ENCODE assay signal across 15 mouse cellular contexts in genomic region chr11:106389611-106390010, GRCm38 (mm10). TPM values are rescaled to one million over a fixed set of nuclear protein-coding genes. Genes with fewer than 3 reads are reported as not detected.
A peak's percentile ranks its signal among the peaks of the same experiment; 100 is the strongest.
DNase-seq lines count a peak whose midpoint lies in the region; ATAC-seq lines count a peak whose summit lies in the region.
"Had no signal": no experiment of that assay in that cellular context is flagged by ENCODE, and none has a peak within 500 bp of the region (broad histone marks: within the 10 kb centered on the region; RNA-seq: fewer than 3 reads in every experiment).

No protein-coding gene starts in this region.

- DNase-seq in hindbrain, embryonic 14.5 days (ENCODE audit: low spot score), result no peak
- DNase-seq in embryonic facial prominence, embryonic 11.5 days (ENCODE audit: low spot score), result peak; percentile 25
- peak; percentile 48 for DNase-seq in kidney, postnatal 10 days
- DNase-seq in lung, postnatal 25 days (ENCODE audit: low spot score), result peak; percentile 36
- no peak for DNase-seq in neural tube, embryonic 10.5 days (ENCODE audit: extremely low spot score, low spot score)
- DNase-seq: adrenal gland, adult 2 months; layer of hippocampus, postnatal 36 days had no signal

- WGBS in hindbrain, embryonic 13.5 days, result 43% methylated on average over 3 of the region's 3 CpGs
- 41% methylated on average over 3 of the region's 3 CpGs for WGBS in hindbrain, embryonic 14.5 days
- WGBS in embryonic facial prominence, embryonic 11.5 days, result 33% methylated on average over 3 of the region's 3 CpGs

- 0 out of 2 replicates have a peak, but pooled peaks cover 4% of the 10 kb centered on the region for H3K36me3 ChIP-seq in hindbrain, embryonic 13.5 days
- peaks cover 8% of the 10 kb centered on the region; the same call in 1 of the 2 replicates for H3K36me3 ChIP-seq in hindbrain, embryonic 14.5 days (replicated peaks; ENCODE audit: control insufficient read depth, insufficient read depth)
- H3K36me3 ChIP-seq in embryonic facial prominence, embryonic 11.5 days (replicated peaks; ENCODE audit: control insufficient read depth, insufficient read depth, low read depth, low read length), result no peaks in the 10 kb centered on the region

- no peak for ATAC-seq in hindbrain, embryonic 13.5 days (ENCODE audit: low FRiP score)
- ATAC-seq in hindbrain, embryonic 14.5 days (ENCODE audit: low FRiP score), result no peak
- no peak for ATAC-seq in embryonic facial prominence, embryonic 11.5 days (replicated peaks; ENCODE audit: insufficient number of reproducible peaks, low FRiP score, low TSS enrichment, low read depth)
- ATAC-seq in erythroid progenitor cell, adult 5-6 weeks (replicated peaks; ENCODE audit: low FRiP score, poor library complexity, severe bottlenecking), result no peak
- ATAC-seq: CD4-positive, CD25-positive, alpha-beta regulatory T cell, adult 4 months had no signal

- no peaks in the 10 kb centered on the region for H3K27me3 ChIP-seq in hindbrain, embryonic 13.5 days
- H3K27me3 ChIP-seq in hindbrain, embryonic 14.5 days (ENCODE audit: control insufficient read depth, insufficient read depth, low read length), result no peaks in the 10 kb centered on the region
- H3K27me3 ChIP-seq in embryonic facial prominence, embryonic 11.5 days (ENCODE audit: control insufficient read depth, insufficient read depth, low read length), result no peaks in the 10 kb centered on the region
- H3K27me3 ChIP-seq: megakaryocyte, embryonic 14.5 days; neural tube, embryonic 13.5 days had no signal

- no peak overlapping the region for H3K4me3 ChIP-seq in hindbrain, embryonic 13.5 days
- H3K4me3 ChIP-seq in hindbrain, embryonic 14.5 days (replicated peaks; ENCODE audit: low read length), result no peak overlapping the region
- no peak overlapping the region for H3K4me3 ChIP-seq in embryonic facial prominence, embryonic 11.5 days (ENCODE audit: low read depth, low read length)
- H3K4me3 ChIP-seq: megakaryocyte, embryonic 14.5 days; neural tube, embryonic 13.5 days had no signal

- H3K9ac ChIP-seq in hindbrain, embryonic 13.5 days, result peak overlapping the region; percentile 3; the same call in 1 of the 2 replicates
- H3K9ac ChIP-seq in hindbrain, embryonic 14.5 days, result no peak overlapping the region
- no peak overlapping the region for H3K9ac ChIP-seq in embryonic facial prominence, embryonic 11.5 days (replicated peaks; ENCODE audit: low read length)
- H3K9ac ChIP-seq: neural tube, embryonic 13.5 days had no signal

- no peaks in the 10 kb centered on the region for H3K4me1 ChIP-seq in hindbrain, embryonic 13.5 days (replicated peaks)
- H3K4me1 ChIP-seq in hindbrain, embryonic 14.5 days (replicated peaks; ENCODE audit: control insufficient read depth, insufficient read depth, low read length), result no peaks in the 10 kb centered on the region
- H3K4me1 ChIP-seq in embryonic facial prominence, embryonic 11.5 days (ENCODE audit: control insufficient read depth, insufficient read depth, low read length), result no peaks in the 10 kb centered on the region
- H3K4me1 ChIP-seq: neural tube, embryonic 13.5 days had no signal

- no peaks in the 10 kb centered on the region for H3K9me3 ChIP-seq in hindbrain, embryonic 13.5 days
- no peaks in the 10 kb centered on the region for H3K9me3 ChIP-seq in hindbrain, embryonic 14.5 days (ENCODE audit: control insufficient read depth, low read length)
- H3K9me3 ChIP-seq in embryonic facial prominence, embryonic 11.5 days (replicated peaks; ENCODE audit: control insufficient read depth, low read length), result no peaks in the 10 kb centered on the region
- H3K9me3 ChIP-seq: megakaryocyte, embryonic 14.5 days; neural tube, embryonic 13.5 days had no signal

- no peak overlapping the region for H3K4me2 ChIP-seq in hindbrain, embryonic 13.5 days
- H3K4me2 ChIP-seq in hindbrain, embryonic 14.5 days (replicated peaks), result no peak overlapping the region
- no peak overlapping the region for H3K4me2 ChIP-seq in embryonic facial prominence, embryonic 11.5 days (ENCODE audit: low read depth, low read length)
- H3K4me2 ChIP-seq: heart, embryonic 11.5 days; neural tube, embryonic 13.5 days had no signal

- no peak overlapping the region; the same call in 1 of the 2 replicates for H3K27ac ChIP-seq in hindbrain, embryonic 13.5 days
- H3K27ac ChIP-seq in hindbrain, embryonic 14.5 days, result no peak overlapping the region
- H3K27ac ChIP-seq in embryonic facial prominence, embryonic 11.5 days (replicated peaks; ENCODE audit: low read depth, low read length), result no peak overlapping the region
- H3K27ac ChIP-seq: neural tube, embryonic 13.5 days had no signal

RNA-seq across cellular contexts. Expression of gene Icam2, which starts 1.7 kb away (rescaled TPM):
- 12.8 and 13.8 TPM in 2 replicates for polyA plus RNA-seq in hindbrain, embryonic 13.5 days (2015; fragmentation: Nextera tagmentation; extraction: Ambion mirVana)
- polyA plus RNA-seq in hindbrain, embryonic 14.5 days (2014; fragmentation: Nextera tagmentation; extraction: Ambion mirVana), result 13.6 and 18.6 TPM in 2 replicates
- polyA plus RNA-seq in embryonic facial prominence, embryonic 11.5 days (2014; fragmentation: Nextera tagmentation; extraction: Ambion mirVana), result 23.7 and 28.7 TPM in 2 replicates
- 23.9 TPM in 1 of 2 replicates, not detected in the other for total RNA-seq in erythroid progenitor cell, adult 5-6 weeks (2015; ENCODE audit: low replicate concordance)
- total RNA-seq in erythroid progenitor cell, adult 5-6 weeks (2017; ENCODE audit: low replicate concordance), result 9.5 and 15.1 TPM in 2 replicates

RNA-seq across cellular contexts. Expression of gene Prr29, which starts 24.3 kb away (rescaled TPM):
- not detected in 2 replicates for polyA plus RNA-seq in hindbrain, embryonic 13.5 days (2015; fragmentation: Nextera tagmentation; extraction: Ambion mirVana)
- polyA plus RNA-seq in hindbrain, embryonic 14.5 days (2014; fragmentation: Nextera tagmentation; extraction: Ambion mirVana), result not detected in 2 replicates
- polyA plus RNA-seq in embryonic facial prominence, embryonic 11.5 days (2014; fragmentation: Nextera tagmentation; extraction: Ambion mirVana), result not detected in 2 replicates
- total RNA-seq in erythroid progenitor cell, adult 5-6 weeks (2015; ENCODE audit: low replicate concordance), result not detected in 2 replicates
- not detected in 2 replicates for total RNA-seq in erythroid progenitor cell, adult 5-6 weeks (2017; ENCODE audit: low replicate concordance)
- total RNA-seq: adrenal gland, adult 2 months; common myeloid progenitor, adult 5-6 weeks; layer of hippocampus, postnatal 36 days; liver, adult 2 months had no signal
- polyA plus RNA-seq: adrenal gland, adult 2 months; neural tube, embryonic 13.5 days had no signal

RNA-seq across cellular contexts. Expression of gene Scn4a, which starts 36.5 kb away (rescaled TPM):
- polyA plus RNA-seq in hindbrain, embryonic 13.5 days (2015; fragmentation: Nextera tagmentation; extraction: Ambion mirVana), result 0.03 TPM in 1 of 2 replicates, not detected in the other
- not detected in 2 replicates for polyA plus RNA-seq in hindbrain, embryonic 14.5 days (2014; fragmentation: Nextera tagmentation; extraction: Ambion mirVana)
- polyA plus RNA-seq in embryonic facial prominence, embryonic 11.5 days (2014; fragmentation: Nextera tagmentation; extraction: Ambion mirVana), result 0.03 and 0.07 TPM in 2 replicates
- total RNA-seq in erythroid progenitor cell, adult 5-6 weeks (2015; ENCODE audit: low replicate concordance), result 0.84 TPM in 1 of 2 replicates, not detected in the other
- 0.39 TPM in 1 of 2 replicates, not detected in the other for total RNA-seq in erythroid progenitor cell, adult 5-6 weeks (2017; ENCODE audit: low replicate concordance)
- total RNA-seq: layer of hippocampus, postnatal 36 days had no signal
- polyA plus RNA-seq: neural tube, embryonic 13.5 days had no signal

Comparison
In these comparisons a context has a peak if more than half of its experiments do, and no peak if none do; other contexts are left out.
1. DNase-seq: peak in embryonic facial prominence, embryonic 11.5 days (single experiment), kidney, postnatal 10 days (single experiment) and lung, postnatal 25 days (single experiment); none in hindbrain, embryonic 14.5 days (single experiment) and neural tube, embryonic 10.5 days (single experiment).